Mouse (Mus musculus) kidney, adult 8-10 months (tissue): ENCODE results near the gene Ankrd2.
"Not testable (repeated sequence)": the region's sequence is repeated elsewhere in the genome, so short reads cannot be mapped to it uniquely, and the experiment has no call there.

Source experiments
- DNase-seq, 2 experiments: peaks; one replicate each; pipeline ENCODE4 v3.0.0; 2022

Gene Ankrd2

GRCm38 (mm10) chr19:42056719-42057409 lies 21.1 kb downstream of the Ankrd2 start:
- DNase-seq, result no peak

GRCm38 (mm10) chr19:42058426-42058825 lies 22.6 kb downstream of the Ankrd2 start:
- no peak for DNase-seq

GRCm38 (mm10) chr19:42061443-42061842 lies 25.6 kb downstream of the Ankrd2 start:
- DNase-seq, result peak; percentile 63 to 79

- no peak for DNase-seq
Observed at GRCm38 (mm10) chr19:42068441-42069240, 32.8 kb downstream of the Ankrd2 start.

DNA sequence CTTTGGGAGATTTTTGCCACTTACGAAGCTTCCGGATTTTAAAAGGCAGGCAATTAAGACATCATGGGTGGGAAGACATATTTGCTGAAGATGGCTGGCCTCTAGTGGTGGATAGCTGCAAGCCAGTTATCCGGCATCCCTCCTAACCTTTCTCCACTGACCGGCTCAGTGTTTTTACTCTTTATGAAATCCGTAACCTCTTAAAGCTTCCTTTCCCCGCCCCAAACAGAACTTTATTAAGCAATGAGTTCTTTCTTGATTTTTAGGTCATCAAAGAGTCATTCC lies 33.4 kb downstream of the Ankrd2 start:
- DNase-seq, result peak in 1 of 2 experiments; percentile 55

- DNase-seq, result no peak
Observed at GRCm38 (mm10) chr19:42071221-42071620, 35.4 kb downstream of the Ankrd2 start.

GRCm38 (mm10) chr19:42071886-42072608 lies 36.2 kb downstream of the Ankrd2 start:
- DNase-seq, result peak; percentile 76 to 88

DNA sequence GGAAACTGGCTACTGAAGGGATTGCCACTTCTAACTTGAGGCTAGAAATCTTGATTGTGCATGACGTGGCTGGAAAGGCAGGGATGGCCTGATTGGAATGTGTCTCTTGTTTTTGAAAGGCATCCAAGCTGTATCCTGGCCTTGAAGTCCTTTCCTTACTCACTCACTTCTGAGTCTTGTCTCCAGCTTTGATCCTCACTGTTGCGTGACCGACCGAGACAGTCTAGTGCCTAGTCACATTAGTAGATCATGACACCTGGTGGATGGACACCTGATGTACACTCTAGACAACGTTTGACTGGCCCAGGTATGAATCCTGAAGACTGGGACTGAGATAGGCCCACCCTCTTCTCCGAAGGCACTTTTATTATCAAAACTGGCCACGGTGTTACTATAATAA lies 37.0 kb downstream of the Ankrd2 start:
- peak; percentile 69 to 76 for DNase-seq

- DNase-seq, result no peak
Observed at GRCm38 (mm10) chr19:42075051-42075450, 39.3 kb downstream of the Ankrd2 start.

DNA sequence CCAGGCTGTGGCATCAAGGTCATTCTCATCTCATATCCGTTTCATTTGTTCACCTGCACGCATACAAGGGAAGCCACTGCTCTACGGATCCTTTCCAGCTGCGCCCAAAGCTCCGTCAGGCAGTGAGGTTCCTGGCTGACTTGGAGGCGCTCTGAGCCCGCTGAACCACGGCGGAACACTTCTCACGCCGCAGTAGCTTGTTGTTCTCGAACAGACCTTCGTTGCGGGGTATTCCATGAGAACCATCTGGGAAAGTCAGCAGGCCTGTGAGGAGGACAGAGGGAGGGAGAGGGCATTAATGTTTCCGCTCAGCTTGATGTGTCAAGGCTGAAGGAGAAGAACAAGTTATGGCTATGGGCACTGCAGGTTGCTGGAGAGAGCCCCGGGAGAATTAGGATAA lies 40.2 kb downstream of the Ankrd2 start:
- DNase-seq, result no peak

GRCm38 (mm10) chr19:42078566-42078965 lies 42.8 kb downstream of the Ankrd2 start:
- DNase-seq, result no peak

- DNase-seq, result no peak
Observed at GRCm38 (mm10) chr19:42079006-42079405, 43.2 kb downstream of the Ankrd2 start.

GRCm38 (mm10) chr19:42079950-42080349 lies 44.1 kb downstream of the Ankrd2 start:
- DNase-seq, result peak in 1 of 2 experiments; percentile 56

- DNase-seq, result no peak
Observed at GRCm38 (mm10) chr19:42080469-42080868, 44.7 kb downstream of the Ankrd2 start.

DNA sequence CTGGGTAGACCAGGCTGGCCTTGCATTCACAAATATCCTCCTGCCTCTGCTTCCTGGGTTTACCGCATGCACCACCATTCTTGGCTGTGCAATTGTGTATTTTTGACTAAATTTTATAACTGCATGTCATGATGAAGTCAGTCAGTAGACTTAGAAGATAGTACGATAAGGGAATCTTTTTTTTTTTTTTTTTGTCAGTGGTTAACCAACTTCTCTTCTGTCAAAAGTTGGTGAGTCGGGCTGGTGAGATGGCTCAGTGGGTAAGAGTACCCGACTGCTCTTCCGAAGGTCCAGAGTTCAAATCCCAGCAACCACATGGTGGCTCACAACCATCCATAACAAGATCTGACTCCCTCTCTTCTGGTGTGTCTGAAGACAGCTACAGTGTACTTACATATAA lies 45.8 kb downstream of the Ankrd2 start:
- not testable (repeated sequence) for DNase-seq

- DNase-seq, result no peak
Observed at GRCm38 (mm10) chr19:42085690-42086089, 49.9 kb downstream of the Ankrd2 start.

GRCm38 (mm10) chr19:42086166-42086565 lies 50.4 kb downstream of the Ankrd2 start, which contains the start of gene Morn4:
Gene Morn4 (minus strand): TSS chr19:42086357.
- DNase-seq, result peak; percentile 90

- DNase-seq, result peak; percentile 57 to 68
Observed at GRCm38 (mm10) chr19:42089103-42089747, 53.4 kb downstream of the Ankrd2 start.

DNA sequence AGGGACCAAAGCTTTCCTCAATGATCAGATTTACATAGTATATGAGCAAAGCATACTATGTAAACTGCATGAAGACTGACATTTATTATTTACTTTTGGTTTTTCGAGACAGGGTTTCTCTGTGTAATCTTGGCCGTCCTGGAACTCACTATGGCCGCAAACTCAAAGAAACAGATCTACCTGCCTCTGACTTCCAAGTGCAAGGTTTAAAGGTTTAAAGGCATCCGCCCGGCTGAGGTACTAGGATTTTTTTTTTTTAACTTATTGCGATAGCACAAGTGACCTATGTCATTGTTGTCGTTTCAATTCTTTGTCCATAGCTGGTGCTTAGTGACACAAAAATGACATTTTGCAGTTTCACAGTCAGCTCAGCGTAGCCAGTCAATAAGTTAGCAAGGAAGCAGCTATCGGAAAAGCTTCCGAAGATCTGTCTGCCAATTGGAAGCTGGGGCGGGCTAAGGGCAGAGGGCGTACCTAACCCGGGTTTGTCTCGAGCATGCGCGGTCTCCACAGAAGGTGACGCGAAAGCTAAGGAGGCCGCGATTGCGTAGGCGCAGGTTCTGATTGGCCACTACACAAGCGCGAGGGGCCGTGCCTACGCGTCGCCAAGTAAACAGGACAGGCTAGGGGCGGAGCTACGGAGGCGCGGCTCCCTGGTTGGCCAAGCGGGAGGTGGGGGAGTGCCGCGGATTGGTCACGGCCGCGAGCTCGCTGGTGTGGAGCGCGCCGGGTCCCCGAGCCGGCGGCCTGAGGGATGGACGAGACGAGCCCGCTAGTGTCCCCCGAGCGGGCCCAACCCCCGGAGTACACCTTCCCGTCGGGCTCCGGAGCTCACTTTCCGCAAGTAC lies 54.2 kb downstream of the Ankrd2 start, which contains the start of gene Pi4k2a:
Pi4k2a (plus strand) TSS at position 723 of the 848 bp plus-strand sequence.
- DNase-seq, result peak; percentile 100

- DNase-seq, result no peak
Observed at GRCm38 (mm10) chr19:42090637-42091141, 54.9 kb downstream of the Ankrd2 start.
